Mouse (Mus musculus) neural tube, embryonic 14.5 days (tissue): Measurements from ENCODE around the gene Hcar1. TPM values are rescaled to one million over a fixed set of nuclear protein-coding genes. Genes with fewer than 3 reads are reported as not detected.

Source experiments
- polyA plus RNA-seq: library from polyadenylated mRNA; unstranded; fragments of >200 nt; fragmentation: Nextera tagmentation; extraction: Ambion mirVana; gene quantifications from 2 replicates; pipeline ENCODE4 v1.2.1, GENCODE M21; 2014

Gene Hcar1
- polyA plus RNA-seq, 1 experiment from 2014 or later, result 0.09 TPM

Other genes with a start within 250 kb of the Hcar1 start
- 85.2 and 87.0 TPM in 2 replicates for gene Clip1, start 195.4 kb downstream of the Hcar1 start, polyA plus RNA-seq
- 72.5 and 80.6 TPM in 2 replicates for gene Zcchc8, start 158.9 kb downstream of the Hcar1 start, polyA plus RNA-seq
- gene Rsrc2, start 130.6 kb downstream of the Hcar1 start, polyA plus RNA-seq, result 135 and 140 TPM in 2 replicates
- 4.3 and 5.2 TPM in 2 replicates for gene Kntc1, start 130.3 kb downstream of the Hcar1 start, polyA plus RNA-seq
- not detected in 2 replicates for gene Hcar2, start 14.5 kb downstream of the Hcar1 start, polyA plus RNA-seq
- gene Denr, start 27.2 kb upstream of the Hcar1 start, polyA plus RNA-seq, result 109 and 130 TPM in 2 replicates
- 2.7 and 4.0 TPM in 2 replicates for gene Gm43518, start 47.4 kb upstream of the Hcar1 start, polyA plus RNA-seq
- 5.2 and 5.7 TPM in 2 replicates for gene Ccdc62, start 50.7 kb upstream of the Hcar1 start, polyA plus RNA-seq
- 19.7 and 21.4 TPM in 2 replicates for gene Hip1r, start 93.6 kb upstream of the Hcar1 start, polyA plus RNA-seq
- 47.1 and 58.1 TPM in 2 replicates for gene Vps37b, start 152.2 kb upstream of the Hcar1 start, polyA plus RNA-seq
- 9.8 and 12.8 TPM in 2 replicates for gene Abcb9, start 215.8 kb upstream of the Hcar1 start, polyA plus RNA-seq
- 25.0 and 29.1 TPM in 2 replicates for gene Ogfod2, start 232.3 kb upstream of the Hcar1 start, polyA plus RNA-seq
- 72.5 and 76.2 TPM in 2 replicates for gene Arl6ip4, start 236.1 kb upstream of the Hcar1 start, polyA plus RNA-seq